Mouse (Mus musculus) heart, adult 2 months (tissue): ENCODE results near the gene Mip. TPM values are rescaled to one million over a fixed set of nuclear protein-coding genes. Genes with fewer than 3 reads are reported as not detected.

Experiments used
- DNase-seq, 2 experiments: peaks; one replicate each; pipeline ENCODE4 v3.0.0; 2021
- H3K27ac ChIP-seq: fragments of 200-600 bp; 2 replicates; pipeline ENCODE4 v1.8.1; 2022
- H3K27me3 ChIP-seq: fragments of 200-500 bp; 2 replicates; pipeline ENCODE4 v1.6.1; 2012; ENCODE audit warnings: mild to moderate bottlenecking, low read length, inconsistent platforms, mixed read lengths; ENCODE audit not compliant: control insufficient read depth, insufficient read depth
- H3K36me3 ChIP-seq: fragments of 200-500 bp; 2 replicates; pipeline ENCODE4 v1.6.1; 2012; ENCODE audit warnings: low read length, inconsistent platforms; ENCODE audit not compliant: control insufficient read depth, insufficient read depth
- H3K4me1 ChIP-seq: fragments of 200-500 bp; 2 replicates; pipeline ENCODE4 v1.6.1; 2011; ENCODE audit warnings: low read length; ENCODE audit not compliant: control insufficient read depth, insufficient read depth
- H3K4me3 ChIP-seq: fragments of 200-600 bp; 2 replicates; pipeline ENCODE4 v1.8.1; 2022
- H3K79me2 ChIP-seq: fragments of 200-500 bp; replicated peaks from 2 replicates; pipeline ENCODE4 v1.6.1; 2012; ENCODE audit warnings: mild to moderate bottlenecking, inconsistent platforms, low read length, moderate library complexity, mixed read lengths; ENCODE audit not compliant: control insufficient read depth, insufficient read depth
- H3K9ac ChIP-seq: fragments of 200-500 bp; 2 replicates; pipeline ENCODE4 v1.6.1; 2012; ENCODE audit warnings: low read depth, mild to moderate bottlenecking, control low read depth, inconsistent platforms, low read length, mixed read lengths
- CTCF ChIP-seq: fragments of 200-600 bp; IDR thresholded peaks from 2 replicates; pipeline ENCODE4 v1.8.1; 2022; ENCODE audit warnings: antibody characterized with exemption, mild to moderate bottlenecking, moderate library complexity
- EP300 ChIP-seq: fragments of 200-500 bp; IDR thresholded peaks from 2 replicates; pipeline ENCODE4 v1.6.1; 2011; ENCODE audit warnings: low read depth, low read length, control low read depth; ENCODE audit not compliant: insufficient read depth
- POLR2A ChIP-seq: fragments of 200-500 bp; IDR thresholded peaks from 2 replicates; pipeline ENCODE4 v1.6.1; 2011; ENCODE audit warnings: mild to moderate bottlenecking, low read depth, low read length, control low read depth; ENCODE audit not compliant: insufficient read depth
- WGBS: fragments of 180-500 bp; shearing (Covaris S2); methylation state at CpG from one replicate; pipeline ENCODE4 v1.1.7; 2018; 5-methylcytosine and 5-hydroxymethylcytosine counted together
- intact Hi-C: fragments of 180-260 bp; cut with DNase I; formaldehyde crosslinking; loops from one replicate; pipeline ENCODE4 v1.15.1; 2025
- polyA plus RNA-seq: library from polyadenylated mRNA; depleted of rRNA; stranded (reverse); fragments of >200 nt; gene quantifications from 2 replicates; pipeline ENCODE4 v1.2.3, GENCODE M21; 2012
- total RNA-seq, 2 experiments: library from RNA; stranded (reverse); gene quantifications; 2 replicates each; pipeline ENCODE4 v1.2.3; 2021

Gene Mip
- total and polyA plus RNA-seq, 3 experiments = not detected

GRCm38 (mm10) chr10:128209311-128210009 is 16.2 kb upstream of the Mip start:
- Histone ChIP-seq H3K27ac (no peak overlapping the region), H3K36me3 (no peaks in the 10 kb centered on the region), H3K9ac (no peak overlapping the region), H3K27me3 (no peaks in the 10 kb centered on the region), H3K79me2 (no peaks in the 10 kb centered on the region), H3K4me1 (peaks cover 3% of the 10 kb centered on the region), H3K4me3 (no peak overlapping the region)
- intact Hi-C loops = loop anchor here (2.0 kb wide), 1 partner anchor 15 kb away; the partner anchor contains the start of gene Gls2
- WGBS = 92% methylated on average over 11 of the region's 11 CpGs
- DNase-seq = no peak
- TF ChIP-seq EP300 (no peak), POLR2A (no peak), CTCF (no peak)

DNA sequence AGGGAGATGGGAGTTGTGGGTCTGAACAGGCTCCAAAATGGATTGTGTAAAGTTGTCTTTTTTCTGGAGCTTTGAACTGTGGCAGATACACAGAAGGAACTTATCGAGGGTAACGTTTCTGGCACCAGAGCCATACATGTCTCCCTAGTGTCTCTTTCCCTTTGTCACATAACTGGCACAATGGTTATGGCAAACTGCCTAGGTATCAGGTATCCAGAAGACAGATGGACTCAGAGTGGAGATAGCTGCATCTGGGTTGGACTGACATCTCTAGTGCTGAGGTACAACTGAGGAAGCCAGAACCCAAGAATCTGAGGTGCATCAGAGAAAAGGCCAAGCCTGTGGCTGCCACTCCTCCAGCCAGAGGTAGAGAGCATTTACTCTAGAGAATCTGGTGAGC is 15.5 kb upstream of the Mip start:
- intact Hi-C loops = loop anchor here (2.0 kb wide), 1 partner anchor 15 kb away; the partner anchor contains the start of gene Gls2
- 70% methylated on average over 2 of the region's 2 CpGs for WGBS
- no peaks in the 10 kb centered on the region for H3K36me3 ChIP-seq
- no peak for TF ChIP-seq CTCF
- no peak for TF ChIP-seq EP300
- TF ChIP-seq POLR2A = no peak
- no peak overlapping the region for H3K27ac ChIP-seq
- no peaks in the 10 kb centered on the region; the same call in 1 of the 2 replicates for H3K27me3 ChIP-seq
- H3K4me3 ChIP-seq = no peak overlapping the region
- no peak for DNase-seq
- H3K4me1 ChIP-seq = peaks cover 3% of the 10 kb centered on the region
- no peak overlapping the region for H3K9ac ChIP-seq
- no peaks in the 10 kb centered on the region for H3K79me2 ChIP-seq

- Histone ChIP-seq H3K27me3 (no peaks in the 10 kb centered on the region; the same call in 1 of the 2 replicates), H3K27ac (peak overlapping the region; percentile 69), H3K36me3 (no peaks in the 10 kb centered on the region), H3K79me2 (no peaks in the 10 kb centered on the region), H3K4me1 (peaks cover 3% of the 10 kb centered on the region), H3K9ac (peak overlapping the region; percentile 56), H3K4me3 (peak overlapping the region; percentile 61)
- 13% methylated on average over 14 of the region's 14 CpGs for WGBS
- intact Hi-C loops = loop anchor here (2.0 kb wide), 1 partner anchor 16 kb away; the partner anchor contains the start of gene Gls2
- peak in 1 of 2 experiments; percentile 34 for DNase-seq
- TF ChIP-seq EP300 (no peak), CTCF (no peak), POLR2A (no peak)
Observed at GRCm38 (mm10) chr10:128210954-128211353, 14.7 kb upstream of the Mip start.

- peak within 1 kb of the TSS; percentile 69 for H3K27ac ChIP-seq
- TF ChIP-seq POLR2A (peak; percentile 88), CTCF (peak; percentile 53), EP300 (0 out of 2 replicates have a peak, but pooled peaks have one; percentile 30)
- intact Hi-C loops = loop anchor here (2.0 kb wide), 1 partner anchor 17 kb away; the partner anchor contains the start of gene Gls2
- peak; percentile 90 to 91 for DNase-seq
- peaks cover 3% of the 10 kb centered on the region for H3K4me1 ChIP-seq
- H3K27me3 ChIP-seq = no peaks in the 10 kb centered on the region; the same call in 1 of the 2 replicates
- no peaks in the 10 kb centered on the region for H3K79me2 ChIP-seq
- under 1% methylated on average over 30 of the region's 30 CpGs for WGBS
- no peaks in the 10 kb centered on the region for H3K36me3 ChIP-seq
- peak within 1 kb of the TSS; percentile 56 for H3K9ac ChIP-seq
- H3K4me3 ChIP-seq = peak within 1 kb of the TSS; percentile 61
Observed at GRCm38 (mm10) chr10:128211390-128212108, 14.1 kb upstream of the Mip start, which contains the start of gene Spryd4. Spryd4 (minus strand) TSS chr10:128211807.

- H3K4me1 ChIP-seq = peaks cover 3% of the 10 kb centered on the region
- no peaks in the 10 kb centered on the region; the same call in 1 of the 2 replicates for H3K27me3 ChIP-seq
- no peak for TF ChIP-seq CTCF
- TF ChIP-seq EP300 = no peak
- no peak for TF ChIP-seq POLR2A
- no peak for DNase-seq
- H3K79me2 ChIP-seq = no peaks in the 10 kb centered on the region
- H3K27ac ChIP-seq = peak overlapping the region; percentile 69
- H3K4me3 ChIP-seq = peak overlapping the region; percentile 61
- H3K36me3 ChIP-seq = no peaks in the 10 kb centered on the region
- WGBS = 34% methylated on average over 6 of the region's 6 CpGs
- no peak overlapping the region for H3K9ac ChIP-seq
- intact Hi-C loops = no loop called here
Observed at GRCm38 (mm10) chr10:128212148-128212547, 13.5 kb upstream of the Mip start.
